Mouse (Mus musculus) liver, adult 2 months (tissue): ENCODE data around the gene Igfals.
A peak's percentile ranks its signal among the peaks of the same experiment; 100 is the strongest.

Experiments
- CTCF ChIP-seq: fragments of 200-500 bp; IDR thresholded peaks from 2 replicates; pipeline ENCODE4 v1.5.1; 2011; ENCODE audit warnings: low read depth, low read length, control low read depth
- POLR2A ChIP-seq: fragments of 200-500 bp; IDR thresholded peaks from 2 replicates; pipeline ENCODE4 v1.6.1; 2011; ENCODE audit warnings: low read length, control low read depth; ENCODE audit not compliant: insufficient read depth; ENCODE audit errors: extremely low read depth

DNA sequence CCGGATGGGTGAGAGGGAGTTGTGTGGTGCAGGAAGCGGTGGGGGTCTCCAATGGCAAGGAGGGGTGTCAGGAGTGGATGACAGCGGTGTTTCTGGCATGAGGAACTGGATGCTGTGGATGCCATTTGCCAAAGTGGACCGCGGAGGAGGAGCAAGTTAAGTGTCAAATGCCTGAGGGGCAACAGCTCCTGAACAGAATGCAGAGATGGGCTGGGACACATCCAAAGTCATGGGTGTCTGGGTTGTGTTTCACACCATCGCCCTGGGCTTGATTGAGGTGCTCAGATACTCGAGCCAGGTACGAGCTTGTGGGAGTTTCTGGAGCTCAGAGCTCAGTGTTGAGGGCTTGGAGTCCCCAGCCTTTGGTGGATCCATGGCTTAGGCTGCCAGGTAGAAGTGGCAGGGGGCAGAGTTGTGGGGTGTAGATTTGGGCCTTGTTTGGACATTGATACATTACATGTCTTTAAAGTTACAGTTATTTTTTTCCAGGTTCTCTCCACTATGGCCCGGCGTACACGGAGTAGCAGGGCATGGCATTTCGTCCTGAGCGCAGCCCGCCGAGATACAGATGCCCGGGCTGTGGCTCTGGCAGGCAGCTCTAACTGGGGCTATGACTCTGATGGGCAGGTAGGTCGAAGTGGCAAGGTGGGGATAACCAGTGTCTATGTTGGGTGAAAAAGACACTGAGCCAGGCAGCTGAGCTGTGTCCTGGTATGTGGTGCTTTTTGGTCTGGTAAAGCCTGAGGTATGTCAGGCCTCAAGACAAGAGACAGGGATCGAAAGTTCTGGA, 21.7 kb downstream of the Igfals start:
- TF ChIP-seq POLR2A (0 out of 2 replicates have a peak, but pooled peaks have one; percentile 3), CTCF (no peak)
